Mouse (Mus musculus) layer of hippocampus, adult 2 months (tissue): ENCODE results near the gene Tcte3. TPM values are rescaled to one million over a fixed set of nuclear protein-coding genes. Genes with fewer than 3 reads are reported as not detected.
"Not testable (repeated sequence)": the region's sequence is repeated elsewhere in the genome, so short reads cannot be mapped to it uniquely, and the experiment has no call there.

Experiments
- DNase-seq, 2 experiments: peaks; one replicate each; pipeline ENCODE4 v3.0.0; 2022; ENCODE audit warnings: low spot score in 2 of 2
- H3K27ac ChIP-seq: fragments of 200-600 bp; 2 replicates; pipeline ENCODE4 v1.8.1; 2022
- H3K4me3 ChIP-seq: fragments of 200-600 bp; 2 replicates; pipeline ENCODE4 v1.8.1; 2022; ENCODE audit warnings: mild to moderate bottlenecking
- CTCF ChIP-seq: fragments of 200-600 bp; conservative IDR thresholded peaks from 2 replicates; pipeline ENCODE4 v1.8.1; 2022; ENCODE audit warnings: antibody characterized with exemption, mild to moderate bottlenecking, moderate library complexity
- long read RNA-seq, 2 experiments: library from polyadenylated mRNA; stranded (forward); transcript quantifications; one replicate each; pipeline ENCODE4 v2.0.0; 2021; ENCODE audit warnings: borderline mapping rate in 2 of 2
- total RNA-seq, 2 experiments: library from RNA; stranded (reverse); gene quantifications; 2 replicates each; pipeline ENCODE4 v1.2.3; 2021

The Tcte3 gene
- 1 to 10 TPM in 1 of 2 experiments, not detected in 1; 1.3 TPM for total RNA-seq
- long read RNA-seq, experiment 1, result 0 reads
- long read RNA-seq, experiment 2, result 0 reads

DNA sequence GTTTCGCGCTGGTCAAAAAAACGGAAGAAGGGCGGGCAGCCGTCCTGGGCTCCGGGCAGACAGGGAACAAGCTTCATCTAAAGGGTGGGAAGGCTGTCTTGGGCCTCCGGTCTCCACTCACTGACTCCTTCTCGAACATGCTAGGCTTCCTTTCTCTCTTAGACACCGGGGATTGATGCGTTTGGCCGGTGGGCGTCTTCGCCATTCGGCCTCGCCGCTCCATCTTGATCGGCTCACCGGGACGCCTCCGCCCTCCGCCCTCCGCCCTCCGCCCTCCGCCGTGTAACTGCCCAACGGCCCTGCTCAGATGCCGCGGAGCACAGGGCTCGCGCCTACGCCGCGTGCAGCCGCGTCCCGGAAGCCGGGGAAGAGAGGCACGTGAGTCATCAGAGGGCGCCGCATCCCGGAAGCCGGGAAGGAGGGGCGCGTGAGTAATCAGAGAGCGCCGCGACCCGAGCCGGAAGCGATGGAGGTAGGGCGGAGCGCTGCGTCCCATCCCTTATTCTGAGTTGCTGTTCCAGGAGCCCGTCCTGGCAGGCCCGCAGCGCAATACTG is at the start of gene Tcte3, which contains the start of the genes Ermard and Gm3448:
TSS of gene Tcte3 (minus strand) at position 314 of the 555 bp plus-strand sequence.
TSS of gene Ermard (plus strand) at position 34 of the 555 bp plus-strand sequence.
TSS of gene Gm3448 (minus strand) at position 363 of the 555 bp plus-strand sequence.
- peak within 1 kb of the TSS; percentile 40; the same call in 1 of the 2 replicates for H3K4me3 ChIP-seq
- not testable (repeated sequence) for H3K27ac ChIP-seq
- DNase-seq, result peak in 1 of 2 experiments; percentile 9

DNA sequence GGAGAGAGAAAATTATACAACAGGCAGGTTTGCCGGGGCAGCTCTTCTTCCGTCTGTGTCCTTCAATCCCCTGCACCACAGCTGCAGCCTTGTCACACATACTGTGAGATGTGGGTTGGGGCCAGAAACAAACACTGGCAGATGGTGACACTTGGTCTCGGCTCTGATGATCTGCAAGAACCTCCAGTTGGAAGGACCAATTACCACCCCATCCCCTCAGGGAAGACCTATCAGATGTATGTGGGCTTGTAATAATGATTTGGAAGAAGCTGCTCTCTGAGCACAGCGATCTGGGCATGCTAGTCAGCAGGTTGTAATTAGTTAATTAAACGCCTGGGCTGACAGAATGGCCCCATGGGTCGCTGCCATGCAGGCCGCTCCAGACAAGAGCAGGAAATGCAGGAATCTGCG is 47.3 kb upstream of the Tcte3 start:
- no peak for DNase-seq
- no peak for TF ChIP-seq CTCF
- no peak overlapping the region for H3K4me3 ChIP-seq
- H3K27ac ChIP-seq, result no peak overlapping the region

DNA sequence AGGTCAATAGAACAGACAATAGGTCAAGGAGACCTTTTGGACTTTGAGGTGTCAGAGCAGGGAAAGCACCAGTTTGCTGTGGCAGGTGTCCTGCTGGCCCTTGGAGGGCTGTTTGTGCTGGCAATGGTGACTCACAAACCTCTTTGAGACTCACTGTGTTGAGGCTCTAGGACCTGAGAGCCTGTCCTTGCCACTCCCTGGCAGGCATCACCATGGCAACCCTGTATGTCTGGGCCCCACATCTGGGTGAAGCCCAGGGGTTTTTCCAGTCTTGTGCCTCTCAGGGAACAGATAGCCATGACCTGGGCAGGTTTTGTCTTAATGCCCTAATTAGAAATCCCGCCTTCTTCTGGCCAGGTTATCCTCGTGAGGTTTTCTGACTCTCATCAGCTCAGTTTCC is 46.9 kb upstream of the Tcte3 start:
- Histone ChIP-seq H3K27ac (no peak overlapping the region), H3K4me3 (no peak overlapping the region)
- TF ChIP-seq CTCF, result no peak
- no peak for DNase-seq

DNA sequence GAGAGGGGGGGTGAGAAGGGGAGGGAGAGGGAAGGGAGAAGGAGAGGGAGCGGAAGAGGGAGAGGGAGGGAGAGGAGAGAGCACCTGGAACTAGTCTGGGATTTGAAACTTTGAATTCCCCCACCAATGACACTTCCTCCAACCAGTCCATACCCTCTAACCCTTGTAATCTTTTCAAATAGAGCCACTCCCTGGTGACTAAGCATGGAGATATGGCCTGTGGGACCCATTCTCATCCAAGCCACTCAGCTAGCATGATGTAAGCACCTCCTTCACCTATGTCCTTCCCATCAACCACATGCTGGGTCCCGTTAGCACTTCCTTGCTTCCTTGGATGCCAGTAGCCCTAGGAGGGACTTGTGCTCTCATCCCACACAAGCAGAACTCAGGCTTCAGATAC is 43.7 kb upstream of the Tcte3 start:
- no peak overlapping the region for H3K27ac ChIP-seq
- TF ChIP-seq CTCF, result no peak
- no peak overlapping the region for H3K4me3 ChIP-seq
- no peak for DNase-seq

DNA sequence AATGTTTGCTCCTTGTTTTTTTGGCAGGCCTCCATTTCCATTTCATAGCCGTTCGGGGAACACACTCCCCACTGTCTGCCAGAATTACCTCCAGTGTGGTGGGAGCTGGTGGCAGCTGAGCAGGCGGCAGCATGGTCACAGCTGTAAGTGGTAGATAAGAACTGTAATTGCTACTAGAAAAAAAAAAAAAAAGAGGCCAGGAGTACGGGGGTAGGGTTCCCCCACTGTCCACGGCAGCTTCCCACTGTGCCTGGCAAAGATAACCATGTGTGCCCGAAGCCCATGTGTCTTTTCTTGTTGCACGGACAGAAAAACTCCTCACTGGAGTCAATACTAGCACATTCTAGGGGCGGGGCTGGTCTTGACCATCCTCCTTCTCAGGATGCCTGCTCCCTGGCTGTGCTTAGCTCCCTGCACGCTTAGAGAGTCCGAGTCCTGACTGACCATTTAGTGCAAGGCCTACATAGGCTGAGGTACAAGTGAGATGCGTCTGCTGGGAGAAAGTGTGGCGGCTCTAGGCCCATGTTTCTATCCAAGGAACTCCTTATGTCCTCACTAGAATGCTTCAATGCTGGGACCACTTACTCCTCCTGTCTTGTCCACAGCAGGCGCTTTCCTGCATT is 43.0 kb upstream of the Tcte3 start:
- no peak for DNase-seq
- H3K27ac ChIP-seq, result no peak overlapping the region
- no peak for TF ChIP-seq CTCF
- H3K4me3 ChIP-seq, result no peak overlapping the region

DNA sequence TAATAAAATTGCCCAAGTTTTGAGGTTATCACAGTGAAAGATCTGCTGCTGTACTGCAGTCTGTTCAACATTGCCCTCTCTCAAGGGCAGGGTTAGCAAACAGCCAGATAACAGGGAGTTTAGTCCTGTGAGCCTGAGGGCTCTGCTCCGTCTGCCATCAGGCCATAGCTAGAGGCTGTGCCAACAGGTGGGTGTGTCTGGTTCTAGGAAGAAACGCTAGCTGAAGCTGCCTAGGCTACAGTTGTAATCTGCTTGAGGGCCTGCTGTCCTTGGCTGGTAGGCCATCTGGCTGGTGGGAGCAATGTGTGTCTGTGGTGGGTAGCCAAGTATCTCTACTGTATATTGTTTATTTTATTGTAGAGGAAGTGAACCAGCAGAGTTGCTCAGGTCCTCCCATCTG is 36.2 kb upstream of the Tcte3 start:
- peak; percentile 33 to 36 for DNase-seq
- no peak for TF ChIP-seq CTCF
- H3K27ac ChIP-seq, result no peak overlapping the region
- H3K4me3 ChIP-seq, result no peak overlapping the region

DNA sequence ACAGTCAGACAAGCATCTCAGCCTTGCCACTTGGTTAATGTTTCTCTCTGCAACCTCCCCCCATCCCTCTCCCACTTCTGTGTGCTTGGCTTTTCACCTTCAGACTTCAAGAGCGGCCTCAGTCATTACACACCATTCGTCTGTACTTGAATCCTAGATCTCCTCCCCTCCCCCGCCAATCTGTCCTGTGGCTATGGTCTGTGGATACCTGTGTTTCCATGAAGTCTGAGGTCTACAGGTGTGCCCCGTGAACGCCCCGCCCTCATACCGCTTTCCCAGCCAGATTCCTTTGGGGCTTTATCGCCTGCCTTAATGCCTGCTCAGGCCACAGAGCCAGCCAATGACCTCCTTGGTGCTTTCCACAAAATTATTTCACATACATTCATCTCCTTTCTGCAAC is 33.7 kb upstream of the Tcte3 start:
- H3K4me3 ChIP-seq, result no peak overlapping the region
- TF ChIP-seq CTCF, result no peak
- no peak overlapping the region for H3K27ac ChIP-seq

DNA sequence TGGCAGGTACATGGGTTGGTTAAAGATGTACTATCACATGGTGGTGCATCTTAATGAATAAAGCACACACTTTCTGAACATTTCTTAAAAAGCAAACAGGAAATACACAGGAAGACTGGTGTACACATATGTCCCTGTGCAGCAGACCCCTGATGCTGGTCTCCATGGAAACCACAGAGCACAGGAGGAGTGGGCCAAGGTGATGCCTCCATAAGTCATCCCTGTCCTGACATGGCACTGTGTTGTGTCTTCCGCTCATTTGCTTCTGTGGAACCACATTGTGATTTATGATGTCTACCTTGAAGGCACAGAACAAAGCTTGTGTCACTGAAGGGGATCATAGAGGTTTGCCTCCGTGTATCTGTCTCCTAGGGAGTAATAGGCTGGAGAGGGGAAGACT is 30.9 kb upstream of the Tcte3 start:
- no peak overlapping the region for H3K4me3 ChIP-seq
- TF ChIP-seq CTCF, result no peak
- no peak overlapping the region for H3K27ac ChIP-seq
- no peak for DNase-seq

More for the DNA sequence above, 33.7 kb upstream of the Tcte3 start:
- no peak for DNase-seq

DNA sequence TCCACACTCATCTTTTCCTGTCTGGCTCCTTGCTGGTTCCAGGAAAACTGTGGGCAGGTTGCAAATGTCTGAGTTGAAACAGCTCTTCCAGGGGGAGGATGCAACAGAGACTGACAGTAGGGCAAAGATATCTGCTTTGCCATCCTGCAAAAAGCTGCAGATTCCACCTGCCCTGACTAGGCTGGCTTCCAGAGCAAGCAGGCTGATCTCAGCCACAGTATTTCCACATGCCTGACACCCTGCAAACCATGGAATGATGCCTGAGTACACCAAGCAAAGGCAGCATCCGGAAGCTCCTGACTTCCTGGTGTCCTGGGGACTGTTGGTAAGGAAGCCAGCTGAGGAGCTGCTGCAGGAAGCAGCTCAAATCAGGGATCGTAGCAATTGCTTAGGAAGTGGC is 27.8 kb upstream of the Tcte3 start:
- Histone ChIP-seq H3K27ac (no peak overlapping the region), H3K4me3 (no peak overlapping the region)
- TF ChIP-seq CTCF, result no peak
- peak in 1 of 2 experiments; percentile 41 for DNase-seq

DNA sequence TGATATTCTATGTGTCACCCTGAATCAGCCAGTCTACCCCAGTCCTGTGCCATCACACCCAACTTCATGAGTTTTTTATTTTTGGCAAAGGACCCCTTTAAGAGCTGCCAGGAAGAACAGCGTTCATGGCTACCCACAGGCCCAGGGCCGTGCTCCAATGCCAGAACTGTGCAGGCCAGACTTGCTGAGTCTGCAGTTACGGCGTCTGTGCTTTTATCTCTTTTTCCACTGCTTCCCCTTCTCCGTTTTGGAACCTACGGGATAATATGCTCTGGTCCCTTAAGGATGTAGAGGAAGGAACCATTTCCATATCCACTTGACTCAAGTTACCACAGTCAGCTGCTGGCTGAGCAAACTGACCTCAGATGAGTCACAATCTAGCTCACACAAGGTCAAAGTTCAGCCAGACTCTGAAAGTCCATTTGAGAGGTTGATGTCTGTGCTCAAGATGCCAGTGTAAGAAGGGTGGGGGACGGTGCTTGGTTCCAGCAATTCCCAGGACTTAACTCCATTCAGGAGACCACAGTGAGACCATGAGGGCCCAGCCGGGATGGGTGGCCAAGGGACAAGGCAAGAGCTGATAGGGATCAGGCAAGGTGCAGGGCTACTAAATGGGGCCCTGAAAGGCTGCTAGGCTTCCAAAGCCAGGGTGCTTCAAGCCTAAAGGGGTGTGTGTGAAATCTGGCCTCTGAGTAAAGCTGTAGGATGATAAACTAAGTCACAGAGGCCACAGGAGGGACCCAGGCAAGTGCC is 26.9 kb upstream of the Tcte3 start:
- Histone ChIP-seq H3K27ac (no peak overlapping the region), H3K4me3 (no peak overlapping the region)
- TF ChIP-seq CTCF, result no peak
- DNase-seq, result no peak

DNA sequence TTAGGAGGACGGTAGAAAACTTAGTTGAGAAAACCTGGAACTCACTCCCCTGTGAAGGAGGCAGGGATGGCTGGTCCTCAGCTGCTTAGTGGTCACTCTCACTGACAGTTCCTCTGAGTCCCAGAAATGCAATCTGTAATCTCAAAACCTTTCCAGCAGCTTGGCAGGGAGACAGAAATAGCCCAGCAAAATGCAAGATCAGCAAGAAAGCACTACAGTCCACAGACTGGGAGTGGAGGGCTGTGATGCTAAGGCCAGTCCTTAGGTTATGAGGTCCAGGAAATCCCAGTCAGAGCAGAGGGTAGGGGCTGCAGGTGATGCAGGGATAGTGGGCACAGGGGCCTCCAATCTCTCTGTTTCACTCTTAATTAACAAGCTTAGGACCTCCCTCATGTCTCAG is 25.6 kb upstream of the Tcte3 start:
- TF ChIP-seq CTCF, result no peak
- DNase-seq, result no peak
- Histone ChIP-seq H3K4me3 (no peak overlapping the region), H3K27ac (no peak overlapping the region)

DNA sequence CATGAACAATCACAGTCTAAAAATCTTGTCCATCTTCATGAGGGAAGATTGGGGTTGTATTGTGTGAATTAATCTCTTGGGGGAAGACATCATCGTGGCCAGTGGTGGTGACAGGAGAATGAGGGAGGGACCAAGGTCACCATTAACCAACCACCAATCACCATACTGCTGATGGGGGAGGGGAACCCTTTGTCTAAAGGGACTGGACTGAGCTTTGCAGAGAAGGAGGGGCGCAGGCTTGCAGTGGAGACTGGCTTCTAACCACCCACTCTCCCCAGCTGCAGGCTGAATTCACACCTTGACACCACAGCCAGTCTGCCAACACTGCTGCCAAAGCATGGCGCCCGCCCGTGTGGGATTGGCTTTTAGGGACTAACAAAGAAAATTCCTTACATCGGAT is 24.8 kb upstream of the Tcte3 start:
- no peak for DNase-seq
- H3K27ac ChIP-seq, result 0 out of 2 replicates have a peak overlapping the region, but pooled peaks have one; percentile 41
- H3K4me3 ChIP-seq, result peak overlapping the region; percentile 41; the same call in 1 of the 2 replicates
- TF ChIP-seq CTCF, result no peak

DNA sequence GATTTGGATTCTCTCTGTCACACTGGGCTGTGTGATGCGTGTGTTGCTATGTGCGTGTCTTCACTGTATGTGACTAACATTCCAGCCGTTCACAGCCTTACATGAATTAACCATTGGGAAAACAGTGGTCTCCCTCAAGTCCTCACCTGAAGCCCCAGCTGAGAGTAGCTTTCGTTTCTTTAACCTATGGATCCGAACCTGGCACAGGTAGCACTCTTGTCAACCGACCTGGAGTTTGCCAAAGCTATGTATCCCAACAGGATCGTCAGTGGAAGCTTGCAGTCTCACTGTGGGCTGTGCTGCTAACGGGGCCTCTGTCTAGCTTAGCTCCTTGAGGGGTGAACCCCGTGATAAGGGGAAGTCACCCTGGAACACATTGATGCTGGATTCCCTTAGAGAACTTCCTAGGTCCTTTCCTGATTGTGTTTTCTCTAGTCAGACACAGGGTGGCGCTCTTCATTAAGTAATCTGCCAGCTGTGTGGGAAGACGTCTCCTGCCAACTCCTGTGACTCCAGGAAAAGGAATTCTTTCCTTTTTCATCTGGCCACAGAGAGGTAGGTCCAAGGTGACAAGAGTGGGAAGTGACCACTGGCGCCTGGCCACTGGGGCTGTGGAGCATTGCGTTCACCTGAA is 24.2 kb upstream of the Tcte3 start:
- TF ChIP-seq CTCF, result peak; percentile 91
- 0 out of 2 replicates have a peak overlapping the region, but pooled peaks have one; percentile 41 for H3K27ac ChIP-seq

More for the DNA sequence above, 24.2 kb upstream of the Tcte3 start:
- DNase-seq, result peak; percentile 70 to 80
- H3K4me3 ChIP-seq, result peak overlapping the region; percentile 41; the same call in 1 of the 2 replicates
